In the genomic region with DNA sequence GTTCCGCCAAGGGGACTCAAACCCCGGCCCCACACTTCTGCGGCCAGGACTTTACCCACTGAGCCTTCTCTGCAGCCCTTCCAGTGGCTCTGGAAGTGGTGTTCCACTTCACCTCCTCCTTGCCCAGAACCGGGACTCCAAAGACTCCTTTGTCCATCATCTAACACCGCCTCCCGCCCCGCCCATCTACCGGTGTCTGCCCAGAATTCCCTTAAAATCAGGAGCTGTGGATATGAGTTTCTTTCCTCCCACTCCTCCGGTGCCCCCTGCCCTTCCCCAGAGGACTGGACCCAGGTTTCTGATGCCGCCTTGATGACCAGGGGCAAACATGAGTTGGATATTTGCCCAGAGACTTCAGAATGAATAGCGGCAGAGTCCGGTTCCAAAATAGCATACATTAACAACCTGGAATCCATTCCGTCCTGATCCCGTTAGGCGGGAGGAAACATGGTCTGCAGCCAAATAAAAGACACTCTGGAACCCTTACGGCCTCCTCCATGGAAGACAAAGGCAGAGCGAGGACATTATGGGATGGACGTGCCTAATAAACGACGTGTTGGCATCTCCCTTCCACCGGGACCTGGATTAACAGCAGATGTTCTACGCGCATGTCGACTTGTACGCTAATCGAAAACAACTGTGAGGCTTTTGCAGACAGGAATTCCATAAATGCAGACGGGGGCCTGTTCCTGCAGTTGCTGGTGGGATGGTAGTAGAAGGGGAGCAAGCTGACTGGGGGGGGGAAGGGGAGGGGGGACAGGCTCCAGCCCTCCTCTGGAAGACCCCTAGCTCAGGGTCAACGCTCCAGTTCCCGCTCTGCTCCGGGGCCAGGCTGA, we compare ENCODE assay signal across 9 mouse cellular contexts.
DNase-seq lines count a peak whose midpoint lies in the region; ATAC-seq and TF ChIP-seq lines count a peak whose summit lies in the region.
"Had no signal": no experiment of that assay in that cellular context is flagged by ENCODE, and none has a peak within 500 bp of the region (broad histone marks: within the 10 kb centered on the region; RNA-seq: fewer than 3 reads in every experiment).

No protein-coding gene starts in this region.

- peaks cover 8% of the 10 kb centered on the region for H3K4me1 ChIP-seq in E14TG2a.4 (replicated peaks; ENCODE audit: low read depth, low read length)
- no peaks in the 10 kb centered on the region for H3K4me1 ChIP-seq in forebrain, postnatal 0 days (ENCODE audit: insufficient read depth)
- H3K4me1 ChIP-seq in limb, embryonic 12.5 days (replicated peaks) = peaks cover 45% of the 10 kb centered on the region

- peak overlapping the region; percentile 69 for H3K4me3 ChIP-seq in E14TG2a.4 (replicated peaks; ENCODE audit: low read length)
- H3K4me3 ChIP-seq in forebrain, postnatal 0 days (ENCODE audit: low read depth, low read length) = no peak overlapping the region
- H3K4me3 ChIP-seq in limb, embryonic 12.5 days (replicated peaks) = peak overlapping the region; percentile 22

- no peak for ATAC-seq in cerebellum, adult (ENCODE audit: insufficient number of reproducible peaks, low FRiP score, low TSS enrichment)
- ATAC-seq in forebrain, postnatal 0 days = no peak
- ATAC-seq in limb, embryonic 12.5 days (ENCODE audit: insufficient number of reproducible peaks, insufficient read depth, low FRiP score, low TSS enrichment, low read depth) = peak; percentile 86; the same call in 1 of the 2 replicates
- no peak for ATAC-seq in megakaryocyte progenitor cell, adult 5-6 weeks (replicated peaks; ENCODE audit: poor library complexity)

- no peaks in the 10 kb centered on the region for H3K36me3 ChIP-seq in E14TG2a.4 (ENCODE audit: insufficient read depth, low read length)
- no peaks in the 10 kb centered on the region for H3K36me3 ChIP-seq in forebrain, postnatal 0 days (ENCODE audit: insufficient read depth)
- peaks cover 29% of the 10 kb centered on the region for H3K36me3 ChIP-seq in limb, embryonic 12.5 days

- H3K4me2 ChIP-seq in forebrain, postnatal 0 days (ENCODE audit: low read depth) = peak overlapping the region; percentile 15
- peak overlapping the region; percentile 52 for H3K4me2 ChIP-seq in limb, embryonic 12.5 days

- peaks cover 5% of the 10 kb centered on the region for H3K9me3 ChIP-seq in E14TG2a.4 (ENCODE audit: low read length)
- no peaks in the 10 kb centered on the region for H3K9me3 ChIP-seq in forebrain, postnatal 0 days (ENCODE audit: low read length)
- peaks cover 15% of the 10 kb centered on the region for H3K9me3 ChIP-seq in limb, embryonic 12.5 days

- TF ChIP-seq CTCF in E14TG2a.4 (conservative IDR thresholded peaks at IDR 0.05; ENCODE audit: low read length) = no peak
- no peak for TF ChIP-seq CTCF in forebrain, postnatal 0 days (IDR thresholded peaks at IDR 0.05; ENCODE audit: low read depth)

- no peak overlapping the region for H3K9ac ChIP-seq in forebrain, postnatal 0 days
- H3K9ac ChIP-seq in limb, embryonic 12.5 days (replicated peaks) = peak overlapping the region; percentile 44

- peak; percentile 19 to 24 for DNase-seq in cerebellum, postnatal 10 days
- no peak for DNase-seq in forebrain, postnatal 0 days
- no peak for DNase-seq in spleen, postnatal 36 days (ENCODE audit: low spot score in 2 of 2)
- DNase-seq in cerebellum, postnatal 25 days = no peak

- 48% methylated on average over 30 of the region's 30 CpGs for WGBS in forebrain, postnatal 0 days
- 18% methylated on average over 30 of the region's 30 CpGs for WGBS in limb, embryonic 12.5 days

- no peak overlapping the region for H3K27ac ChIP-seq in forebrain, postnatal 0 days (ENCODE audit: low read depth, low read length)
- peak overlapping the region; percentile 97 for H3K27ac ChIP-seq in limb, embryonic 12.5 days
- H3K27ac ChIP-seq: macrophage had no signal

- peaks cover 23% of the 10 kb centered on the region for H3K27me3 ChIP-seq in E14TG2a.4 (ENCODE audit: insufficient read depth, low read length)
- no peaks in the 10 kb centered on the region for H3K27me3 ChIP-seq in forebrain, postnatal 0 days (ENCODE audit: insufficient read depth, low read length)
- no peaks in the 10 kb centered on the region for H3K27me3 ChIP-seq in limb, embryonic 12.5 days

Comparison
In these comparisons a context has a peak if more than half of its experiments do, and no peak if none do; other contexts are left out.
1. DNase-seq: peak in cerebellum, postnatal 10 days (2 of 2); none in forebrain, postnatal 0 days (single experiment), spleen, postnatal 36 days (0 of 2) and cerebellum, postnatal 25 days (0 of 2).